Mouse (Mus musculus): ENCODE measurements at regions not wholly inside any gene's neighbourhood (a gene's known extent, or its start where the extent isn't known, plus 50 kb on each side); places are given as distances from the start of the nearest gene placed in this dataset.

DNA sequence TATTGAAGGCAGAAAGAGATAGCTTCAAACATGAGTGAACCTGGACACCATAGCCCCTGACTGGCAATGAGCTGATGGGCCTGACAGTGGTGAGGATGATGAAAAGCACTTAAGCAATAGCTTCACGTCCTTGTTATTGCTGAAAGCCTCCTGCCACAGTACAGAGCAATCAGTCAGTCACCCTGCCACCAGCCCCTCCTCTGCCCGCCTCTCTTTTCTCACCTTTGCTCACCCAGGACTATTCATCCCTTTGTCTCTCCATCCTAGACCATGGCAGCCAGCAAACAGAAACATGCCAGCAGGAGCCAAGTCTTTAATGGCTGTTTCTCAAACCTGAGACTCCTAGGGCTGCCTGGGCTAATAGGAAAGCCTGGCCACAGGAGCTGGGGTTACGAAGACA is 114.5 kb upstream of the Plxna2 start:
- no peak for TF ChIP-seq POLR2A (IDR thresholded peaks at IDR 0.05; ENCODE audit: extremely low read depth, insufficient read depth, low read length)
- no peak for TF ChIP-seq CTCF (IDR thresholded peaks at IDR 0.05; ENCODE audit: extremely low read depth, insufficient read depth, low read length)

All from cortical plate, adult 2 months (tissue).